Mouse (Mus musculus): ENCODE measurements around the gene Pih1d1. TPM values are rescaled to one million over a fixed set of nuclear protein-coding genes. Genes with fewer than 3 reads are reported as not detected.
A peak's percentile ranks its signal among the peaks of the same experiment; 100 is the strongest.
"Not testable (repeated sequence)": the region's sequence is repeated elsewhere in the genome, so short reads cannot be mapped to it uniquely, and the experiment has no call there.

Pih1d1 gene
- total RNA-seq (2021) (10 to 100 TPM; 33.8 to 36.7 TPM), polyA plus RNA-seq (2012; rRNA removed) (48.1 and 51.2 TPM in 2 replicates)
- long read RNA-seq, partial matches to known transcripts: 2 of 7 reads
- long read RNA-seq, other reads (novel, unspliced or antisense): 1 of 7 reads

- DNase-seq: peak; percentile 98 to 99
- peaks cover 2% of the 10 kb centered on the region for H3K36me3 ChIP-seq (ENCODE audit: control insufficient read depth, insufficient read depth, low read length)
- peak within 1 kb of the TSS; percentile 92 for H3K9ac ChIP-seq (ENCODE audit: low read depth, low read length)
- H3K27me3 ChIP-seq (ENCODE audit: control insufficient read depth, insufficient read depth, low read length): no peaks in the 10 kb centered on the region
- no peaks in the 10 kb centered on the region for H3K79me2 ChIP-seq (replicated peaks; ENCODE audit: control insufficient read depth, insufficient read depth, low read length)
- H3K27ac ChIP-seq: peak within 1 kb of the TSS; percentile 97
- peak within 1 kb of the TSS; percentile 69 for H3K4me3 ChIP-seq
- intact Hi-C loops (cut with DNase I): loop anchor here (1.0 kb wide), 1 partner anchor 25 kb away; no protein-coding TSS in a partner anchor
- 3% methylated on average over 69 of the region's 69 CpGs for WGBS
- TF ChIP-seq CTCF (IDR thresholded peaks at IDR 0.05) (peak; percentile 80), POLR2A (IDR thresholded peaks at IDR 0.05; ENCODE audit: insufficient read depth, low read depth, low read length) (peak; percentile 95), EP300 (IDR thresholded peaks at IDR 0.05; ENCODE audit: insufficient read depth, low read depth, low read length) (no peak)
- H3K4me1 ChIP-seq (ENCODE audit: control insufficient read depth, insufficient read depth, low read length): peaks cover 6% of the 10 kb centered on the region; the same call in 1 of the 2 replicates
These were observed at the start of gene Pih1d1, which contains the start of gene Aldh16a1 for GRCm38 (mm10) chr7:45154096-45154992. Gene Pih1d1, plus strand, starts transcription at chr7:45154303. Gene Aldh16a1, minus strand, starts transcription at chr7:45154584.

DNA sequence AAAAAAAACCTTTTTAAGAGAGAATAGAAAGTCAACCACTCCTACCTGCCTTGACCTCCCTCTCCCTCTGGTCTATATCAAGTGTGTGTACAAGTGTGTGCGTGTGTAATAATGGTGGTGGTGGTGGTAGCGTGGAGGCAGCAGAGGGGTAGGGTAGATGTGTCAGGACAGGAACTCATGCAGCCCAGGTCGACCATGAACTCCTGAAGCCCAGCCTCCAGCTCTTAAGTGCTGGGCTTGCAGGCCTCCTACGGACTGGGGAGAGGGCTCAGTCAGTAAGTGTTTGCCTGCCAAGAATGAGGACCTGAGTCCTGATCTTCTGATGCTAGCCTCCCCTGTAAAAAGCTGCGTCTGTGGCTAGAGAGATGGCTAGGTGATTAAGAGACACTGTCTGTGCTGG, 49.2 kb upstream of the Pih1d1 start:
- DNase-seq: no peak
- Histone ChIP-seq H3K9ac (ENCODE audit: low read depth, low read length) (no peak overlapping the region), H3K36me3 (ENCODE audit: control insufficient read depth, insufficient read depth, low read length) (0 out of 2 replicates have a peak, but pooled peaks cover 4% of the 10 kb centered on the region), H3K27me3 (ENCODE audit: control insufficient read depth, insufficient read depth, low read length) (no peaks in the 10 kb centered on the region), H3K4me3 (no peak overlapping the region), H3K79me2 (replicated peaks; ENCODE audit: control insufficient read depth, insufficient read depth, low read length) (peaks cover 2% of the 10 kb centered on the region), H3K27ac (no peak overlapping the region), H3K4me1 (ENCODE audit: control insufficient read depth, insufficient read depth, low read length) (peaks cover 16% of the 10 kb centered on the region)
- no peak for TF ChIP-seq EP300 (IDR thresholded peaks at IDR 0.05; ENCODE audit: insufficient read depth, low read depth, low read length)
- TF ChIP-seq POLR2A (IDR thresholded peaks at IDR 0.05; ENCODE audit: insufficient read depth, low read depth, low read length): no peak
- 80% methylated on average over 5 of the region's 5 CpGs for WGBS
- intact Hi-C loops (cut with DNase I): no loop called here

DNA sequence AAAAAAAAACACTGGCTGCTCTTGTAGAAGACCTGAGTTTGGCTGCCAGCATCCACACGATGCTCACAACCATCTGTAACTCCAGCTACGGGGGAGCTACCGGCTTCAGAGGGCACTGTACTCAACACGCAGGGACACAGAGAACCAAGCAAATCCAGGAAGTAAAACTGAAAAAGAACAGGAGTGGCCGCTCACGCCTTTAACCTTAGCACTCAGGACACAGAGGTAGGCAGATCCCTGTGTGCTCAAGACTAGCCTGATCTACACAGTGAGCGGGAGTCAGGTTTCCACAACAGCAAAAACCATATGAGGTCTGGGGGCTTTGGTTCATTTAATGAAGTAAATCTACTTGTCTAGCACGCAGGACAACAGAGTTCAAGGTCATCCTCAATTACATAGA, 48.6 kb upstream of the Pih1d1 start:
- intact Hi-C loops (cut with DNase I): no loop called here
- H3K4me1 ChIP-seq (ENCODE audit: control insufficient read depth, insufficient read depth, low read length): peaks cover 16% of the 10 kb centered on the region
- DNase-seq: no peak
- H3K27ac ChIP-seq: no peak overlapping the region
- no peak overlapping the region for H3K9ac ChIP-seq (ENCODE audit: low read depth, low read length)
- TF ChIP-seq CTCF (IDR thresholded peaks at IDR 0.05) (no peak), EP300 (IDR thresholded peaks at IDR 0.05; ENCODE audit: insufficient read depth, low read depth, low read length) (no peak), POLR2A (IDR thresholded peaks at IDR 0.05; ENCODE audit: insufficient read depth, low read depth, low read length) (no peak)
- no peaks in the 10 kb centered on the region for H3K27me3 ChIP-seq (ENCODE audit: control insufficient read depth, insufficient read depth, low read length)
- WGBS: 82% methylated on average over 8 of the region's 8 CpGs
- 0 out of 2 replicates have a peak, but pooled peaks cover 4% of the 10 kb centered on the region for H3K36me3 ChIP-seq (ENCODE audit: control insufficient read depth, insufficient read depth, low read length)
- no peak overlapping the region for H3K4me3 ChIP-seq
- peaks cover 2% of the 10 kb centered on the region for H3K79me2 ChIP-seq (replicated peaks; ENCODE audit: control insufficient read depth, insufficient read depth, low read length)

- TF ChIP-seq EP300 (IDR thresholded peaks at IDR 0.05; ENCODE audit: insufficient read depth, low read depth, low read length): no peak
- TF ChIP-seq POLR2A (IDR thresholded peaks at IDR 0.05; ENCODE audit: insufficient read depth, low read depth, low read length): no peak
- no peak for TF ChIP-seq CTCF (IDR thresholded peaks at IDR 0.05)
- no peak for DNase-seq
- WGBS: 78% methylated on average over 6 of the region's 6 CpGs
- H3K79me2 ChIP-seq (replicated peaks; ENCODE audit: control insufficient read depth, insufficient read depth, low read length): peaks cover 2% of the 10 kb centered on the region
- no peak overlapping the region for H3K9ac ChIP-seq (ENCODE audit: low read depth, low read length)
- no peak overlapping the region for H3K27ac ChIP-seq
- H3K4me3 ChIP-seq: no peak overlapping the region
- 0 out of 2 replicates have a peak, but pooled peaks cover 4% of the 10 kb centered on the region for H3K36me3 ChIP-seq (ENCODE audit: control insufficient read depth, insufficient read depth, low read length)
- intact Hi-C loops (cut with DNase I): no loop called here
- H3K27me3 ChIP-seq (ENCODE audit: control insufficient read depth, insufficient read depth, low read length): no peaks in the 10 kb centered on the region
- peaks cover 14% of the 10 kb centered on the region for H3K4me1 ChIP-seq (ENCODE audit: control insufficient read depth, insufficient read depth, low read length)
These were observed 47.7 kb upstream of the Pih1d1 start for GRCm38 (mm10) chr7:45106441-45106840.

GRCm38 (mm10) chr7:45107052-45107645, 47.0 kb upstream of the Pih1d1 start:
- Histone ChIP-seq H3K79me2 (replicated peaks; ENCODE audit: control insufficient read depth, insufficient read depth, low read length) (peaks cover 2% of the 10 kb centered on the region), H3K27ac (no peak overlapping the region), H3K27me3 (ENCODE audit: control insufficient read depth, insufficient read depth, low read length) (no peaks in the 10 kb centered on the region), H3K4me1 (ENCODE audit: control insufficient read depth, insufficient read depth, low read length) (peaks cover 12% of the 10 kb centered on the region), H3K4me3 (no peak overlapping the region), H3K36me3 (ENCODE audit: control insufficient read depth, insufficient read depth, low read length) (0 out of 2 replicates have a peak, but pooled peaks cover 4% of the 10 kb centered on the region), H3K9ac (ENCODE audit: low read depth, low read length) (no peak overlapping the region)
- 61% methylated on average over 5 of the region's 5 CpGs for WGBS
- TF ChIP-seq POLR2A (IDR thresholded peaks at IDR 0.05; ENCODE audit: insufficient read depth, low read depth, low read length): no peak
- DNase-seq: no peak
- intact Hi-C loops (cut with DNase I): no loop called here

GRCm38 (mm10) chr7:45110089-45110488, 44.0 kb upstream of the Pih1d1 start:
- H3K27ac ChIP-seq; intact Hi-C loops (cut with DNase I); H3K4me1 ChIP-seq (ENCODE audit: control insufficient read depth, insufficient read depth, low read length); DNase-seq; H3K9ac ChIP-seq (ENCODE audit: low read depth, low read length); H3K79me2 ChIP-seq (replicated peaks; ENCODE audit: control insufficient read depth, insufficient read depth, low read length); H3K4me3 ChIP-seq; H3K27me3 ChIP-seq (ENCODE audit: control insufficient read depth, insufficient read depth, low read length); H3K36me3 ChIP-seq (ENCODE audit: control insufficient read depth, insufficient read depth, low read length): not testable (repeated sequence)
- 92% methylated on average over 4 of the region's 4 CpGs for WGBS

Measured in heart, adult 2 months (tissue).